Mouse (Mus musculus) kidney, adult 2 months (tissue): ENCODE measurements around the gene Cdr2.

ENCODE experiments used
- CTCF ChIP-seq: fragments of 200-500 bp; conservative IDR thresholded peaks from 2 replicates; pipeline ENCODE4 v1.5.1; 2011; ENCODE audit warnings: low read depth, mild to moderate bottlenecking, control low read depth, low read length, moderate library complexity, mixed read lengths; ENCODE audit not compliant: insufficient read depth, insufficient read length
- POLR2A ChIP-seq: fragments of 200-500 bp; IDR thresholded peaks from one replicate; pipeline ENCODE4 v1.6.1; 2011; ENCODE audit warnings: low read depth, low read length, control low read depth

GRCm38 (mm10) chr7:120942506-120942905 lies 39.6 kb downstream of the Cdr2 start:
- TF ChIP-seq CTCF (no peak), POLR2A (no peak)
